Mouse (Mus musculus): Measurements from ENCODE around the gene Map3k5.

GRCm38 (mm10) chr10:19953032-19953761, 18.9 kb downstream of the Map3k5 start:
- no peak for TF ChIP-seq CTCF (IDR thresholded peaks at IDR 0.05; ENCODE audit: borderline replicate concordance, extremely low read depth, insufficient read depth, insufficient read length)
- no peak for TF ChIP-seq POLR2A (IDR thresholded peaks at IDR 0.05; ENCODE audit: borderline replicate concordance, extremely low read depth, insufficient read depth, insufficient read length, poor library complexity, severe bottlenecking)
